Mouse (Mus musculus) forelimb bud, embryonic 11.5 days (tissue): ENCODE data around the gene Ptger4.

Experiments
- DNase-seq: peaks from one replicate; pipeline ENCODE4 v3.0.0-alpha.2; 2012; ENCODE audit warnings: low read depth, low spot score

Gene Ptger4

DNA sequence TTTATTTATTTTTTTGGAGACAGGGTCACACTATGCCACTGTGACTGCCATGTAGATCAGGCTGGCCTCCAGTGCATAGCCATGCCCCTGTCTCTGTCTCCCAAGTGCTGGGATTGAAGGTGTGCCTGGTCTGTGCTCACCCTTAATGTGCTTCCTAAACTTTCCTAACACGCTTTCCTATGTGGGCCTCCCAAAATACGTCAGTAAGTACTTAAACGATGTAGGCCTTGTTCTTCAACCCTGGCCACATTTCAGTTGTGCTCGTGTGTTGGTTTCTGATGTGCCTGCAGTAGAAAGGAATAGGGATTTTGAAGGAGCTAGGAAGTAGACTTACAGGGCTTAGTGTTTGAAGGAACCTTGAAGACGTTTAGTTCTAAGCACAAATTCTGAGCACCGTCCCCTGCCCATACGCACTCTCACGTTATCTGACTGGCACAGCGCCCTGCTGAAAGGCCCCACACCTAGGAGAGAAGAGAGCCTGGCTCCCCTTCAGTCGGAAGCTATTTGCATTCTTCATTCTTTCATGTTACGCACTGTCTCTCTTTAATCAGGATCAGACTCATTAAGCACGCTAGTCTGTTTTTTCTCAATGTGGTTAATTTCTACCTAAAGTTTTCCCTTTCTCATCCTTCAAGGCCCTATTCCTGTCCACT lies 78.7 kb downstream of the Ptger4 start:
- DNase-seq = no peak

- DNase-seq = no peak
These were observed 85.2 kb downstream of the Ptger4 start for GRCm38 (mm10) chr15:5158827-5159226.

DNA sequence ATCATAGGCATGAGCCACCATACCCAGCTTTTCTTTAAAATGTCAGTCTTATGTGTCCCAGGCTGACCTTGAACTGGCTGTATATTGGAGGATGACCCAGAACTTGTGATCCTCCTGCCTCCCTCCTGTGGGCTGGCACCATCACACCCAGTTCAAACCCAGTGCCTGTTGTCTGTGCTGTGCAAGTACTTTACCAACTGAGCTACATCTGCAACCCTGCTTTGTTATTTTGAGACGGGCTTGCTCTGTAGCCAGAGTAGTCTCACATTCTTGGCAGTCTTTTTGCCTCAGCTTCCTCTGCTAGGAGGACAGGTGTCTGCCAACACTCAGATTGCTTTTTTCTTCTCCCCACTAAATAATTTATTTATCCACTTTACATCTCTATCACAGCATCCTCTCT lies 86.6 kb downstream of the Ptger4 start:
- no peak for DNase-seq
